Mouse (Mus musculus) kidney, postnatal 36 days (tissue): Measurements from ENCODE around the gene Ano9.

Experiments used
- DNase-seq, 2 experiments: peaks; one replicate each; pipeline ENCODE4 v3.0.0; 2021 to 2022; ENCODE audit warnings: mixed read lengths in 2 of 2

The Ano9 gene

DNA sequence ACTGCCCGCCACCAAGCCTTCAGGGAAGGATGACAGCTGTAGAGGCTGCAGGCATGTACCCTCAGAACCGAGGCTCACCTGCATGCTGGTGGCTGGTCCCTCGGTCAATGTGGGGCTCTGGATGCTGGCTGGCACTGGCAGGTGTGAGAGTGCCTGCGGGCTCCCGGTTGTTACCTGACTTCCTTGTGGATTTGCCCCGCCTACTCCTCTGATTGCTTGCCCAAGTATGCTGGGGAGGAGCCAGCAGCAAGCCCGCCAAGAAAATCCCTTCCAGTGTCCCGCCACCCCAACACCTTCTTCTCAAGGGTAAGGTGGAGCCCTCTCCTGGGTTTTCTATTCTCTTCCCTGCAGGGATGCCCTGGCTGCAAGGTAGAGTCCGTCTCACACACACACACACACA lies at the start of gene Ano9:
Gene Ano9 (minus strand): TSS at position 171 of the 400 bp plus-strand sequence.
- DNase-seq: peak; percentile 81 to 82

DNA sequence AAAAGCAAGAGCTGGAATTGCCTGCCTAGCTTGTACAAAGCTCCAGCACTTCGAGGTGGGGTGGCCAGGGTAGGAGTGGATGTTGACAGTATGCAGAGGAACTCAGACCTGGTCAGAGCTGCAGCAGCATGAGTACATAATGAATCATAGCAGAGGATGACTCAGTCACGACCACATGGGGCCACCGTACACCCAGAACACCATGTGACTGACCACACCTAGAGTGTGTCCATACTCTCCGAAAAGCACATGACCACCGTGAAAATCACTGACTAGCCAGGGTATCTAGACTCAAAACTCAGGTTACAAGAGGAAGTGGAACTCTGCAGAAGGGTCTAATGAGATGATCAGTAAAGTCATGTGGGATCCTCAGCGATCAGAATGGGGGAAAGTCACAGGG lies 47.2 kb upstream of the Ano9 start:
- no peak for DNase-seq

DNA sequence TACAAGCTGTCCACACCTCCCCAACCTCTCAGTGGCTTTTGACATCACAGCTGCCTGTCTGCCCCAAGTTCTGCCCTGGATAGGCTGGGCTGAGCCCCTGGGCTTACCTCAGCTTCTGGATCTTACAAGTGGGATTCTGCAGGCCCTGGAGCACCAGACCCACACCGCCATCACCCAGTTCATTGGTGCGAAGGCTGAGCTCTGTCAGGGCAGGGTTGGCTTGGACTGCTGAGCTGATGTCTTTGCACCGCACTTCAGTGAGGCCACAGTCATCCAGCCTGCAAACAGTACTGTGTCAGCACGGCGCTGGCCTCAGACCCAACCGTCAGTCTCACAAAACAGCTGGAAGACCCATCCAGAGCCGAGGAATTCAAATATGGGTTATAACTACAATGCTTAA lies 46.8 kb upstream of the Ano9 start:
- no peak for DNase-seq

DNA sequence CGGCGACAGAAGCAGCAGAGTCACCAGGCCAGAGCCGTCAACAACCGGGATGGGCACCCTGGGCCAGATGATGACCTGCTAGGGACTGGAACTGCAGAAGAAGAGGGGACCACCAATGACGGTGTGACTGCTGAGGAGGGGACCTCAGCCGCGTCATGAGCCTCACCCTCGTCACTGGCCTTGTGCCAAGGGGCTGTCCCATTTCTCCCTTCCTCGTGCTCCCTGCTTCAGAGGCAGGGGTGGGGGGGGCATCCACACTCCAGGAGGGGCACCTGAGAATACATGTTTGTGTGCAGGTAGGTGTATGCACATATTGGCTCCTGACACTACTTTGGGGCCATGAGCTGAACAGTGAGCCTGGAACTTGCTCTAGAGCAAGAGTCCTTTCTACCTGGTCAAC lies 37.8 kb upstream of the Ano9 start:
- DNase-seq: peak in 1 of 2 experiments; percentile 16

DNA sequence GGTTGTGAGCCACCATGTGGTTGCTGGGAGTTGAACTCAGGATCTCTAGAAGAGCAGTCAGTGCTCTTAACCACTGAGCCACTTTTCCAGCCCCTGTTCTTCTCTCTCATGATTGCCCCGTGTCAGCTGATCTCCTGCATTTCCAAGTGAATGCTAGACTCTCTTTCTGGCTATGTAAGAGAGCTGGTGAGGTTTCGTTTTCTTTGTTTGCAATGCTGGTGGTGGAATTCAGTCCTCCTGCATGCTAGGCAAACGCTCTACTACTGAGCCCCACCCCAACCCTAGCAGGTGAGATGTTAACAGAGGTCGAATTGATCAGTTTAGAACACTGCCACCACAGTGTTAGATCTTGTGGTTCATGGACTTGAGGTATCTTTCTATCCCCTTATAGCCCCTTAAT lies 31.0 kb upstream of the Ano9 start:
- DNase-seq: no peak

DNA sequence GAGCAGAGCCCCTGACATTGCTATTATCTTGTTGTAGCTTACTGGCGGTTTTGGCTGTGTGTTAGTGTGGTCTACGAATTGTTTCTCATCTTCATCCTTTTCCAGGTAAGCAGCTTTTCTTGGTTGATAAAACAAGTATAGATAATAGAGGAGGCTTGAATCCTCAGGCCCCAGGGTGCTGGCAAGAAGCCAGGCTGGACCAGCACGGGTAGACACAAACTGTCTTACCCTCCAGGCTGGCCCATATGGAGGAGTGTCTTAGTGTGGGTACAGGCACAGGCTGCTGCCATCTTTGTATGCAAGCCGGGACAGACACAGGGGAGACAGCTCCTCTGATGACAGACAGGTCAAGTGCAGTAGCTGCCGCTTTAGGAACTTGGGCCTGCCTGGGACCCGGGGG lies 29.4 kb upstream of the Ano9 start:
- peak in 1 of 2 experiments; percentile 15 for DNase-seq

DNA sequence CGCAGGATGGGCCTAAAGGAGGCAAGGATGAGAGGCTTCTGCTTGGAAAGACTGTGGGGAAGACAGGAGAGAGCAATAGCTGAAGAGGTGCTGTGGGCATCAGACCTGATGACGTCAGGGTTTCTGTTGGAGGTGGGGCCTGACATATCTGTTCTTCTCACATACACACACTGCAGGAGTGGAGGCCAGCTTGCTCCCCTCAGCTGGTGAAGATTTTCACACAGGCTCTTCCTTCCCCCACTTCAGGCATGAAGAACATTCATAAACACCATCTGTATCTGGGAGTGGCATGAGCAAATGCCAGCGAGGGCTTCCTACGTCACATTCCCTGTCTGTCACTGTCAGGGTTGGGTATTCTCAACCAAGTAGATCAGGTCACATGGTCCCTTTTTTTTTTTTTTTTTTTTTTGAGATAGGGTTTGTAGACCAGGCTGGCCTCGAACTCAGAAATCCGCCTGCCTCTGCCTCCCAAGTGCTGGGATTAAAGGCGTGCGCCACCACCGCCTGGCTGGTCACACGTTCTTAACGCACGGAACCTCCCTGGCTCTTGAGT lies 28.5 kb upstream of the Ano9 start:
- DNase-seq: no peak

DNA sequence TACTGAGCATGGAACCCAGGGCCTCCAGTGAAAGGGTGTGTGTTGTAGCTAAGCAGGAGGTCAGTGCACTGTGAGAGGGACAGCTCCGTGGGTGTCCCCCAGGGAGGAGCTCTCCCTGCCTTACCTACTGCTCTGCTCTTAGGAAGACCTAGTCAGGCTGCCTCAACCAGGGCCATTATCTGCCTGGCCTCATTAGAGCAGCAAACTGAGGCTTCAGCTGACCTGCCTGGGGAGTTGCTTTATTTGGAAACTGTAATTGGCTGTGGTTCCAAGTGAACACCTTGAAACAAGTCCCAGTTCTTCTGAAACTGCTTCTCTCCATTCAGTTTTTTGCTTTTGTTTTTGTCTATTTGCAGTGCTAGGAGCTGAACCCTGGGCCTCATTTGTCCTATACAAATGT lies 27.8 kb upstream of the Ano9 start:
- DNase-seq: no peak

DNA sequence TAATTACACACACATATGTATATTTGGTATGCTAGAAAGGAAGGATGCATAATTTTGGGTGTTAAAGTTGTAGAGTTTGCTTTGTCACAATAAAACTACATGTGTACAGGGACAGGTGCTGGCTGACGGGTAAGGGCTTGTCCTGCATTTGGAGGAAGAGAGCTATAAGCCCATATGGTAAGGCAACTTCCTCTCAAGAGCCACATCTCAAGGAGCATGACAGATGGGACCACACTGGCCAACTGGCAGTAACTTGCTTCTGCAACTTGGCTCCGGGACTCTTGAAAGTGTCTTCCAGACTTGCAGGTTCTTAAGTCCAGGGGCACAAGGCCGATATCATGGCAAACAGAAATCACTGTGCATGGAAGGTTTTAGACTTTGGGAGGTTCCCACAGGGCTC lies 27.0 kb upstream of the Ano9 start:
- no peak for DNase-seq

DNA sequence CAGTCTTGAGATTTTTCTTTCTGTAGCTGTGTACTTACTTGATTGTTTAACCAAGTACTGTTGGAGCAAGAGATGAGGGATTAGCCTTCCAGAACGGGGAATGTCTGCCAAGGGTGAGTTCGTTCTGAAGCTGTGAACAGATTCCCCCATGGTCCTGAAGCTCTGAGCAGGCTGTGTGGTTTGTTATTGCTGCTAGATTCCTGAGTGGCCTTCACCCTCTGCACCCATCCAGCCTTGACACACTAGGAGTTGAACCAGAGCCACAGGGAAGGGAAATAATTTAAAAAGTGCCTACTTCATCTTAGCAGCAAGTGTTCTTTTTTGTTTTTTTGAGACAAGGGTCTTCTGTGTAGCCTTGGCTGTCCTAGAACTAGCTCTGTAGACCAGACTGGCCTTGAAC lies 26.3 kb upstream of the Ano9 start:
- DNase-seq: no peak

DNA sequence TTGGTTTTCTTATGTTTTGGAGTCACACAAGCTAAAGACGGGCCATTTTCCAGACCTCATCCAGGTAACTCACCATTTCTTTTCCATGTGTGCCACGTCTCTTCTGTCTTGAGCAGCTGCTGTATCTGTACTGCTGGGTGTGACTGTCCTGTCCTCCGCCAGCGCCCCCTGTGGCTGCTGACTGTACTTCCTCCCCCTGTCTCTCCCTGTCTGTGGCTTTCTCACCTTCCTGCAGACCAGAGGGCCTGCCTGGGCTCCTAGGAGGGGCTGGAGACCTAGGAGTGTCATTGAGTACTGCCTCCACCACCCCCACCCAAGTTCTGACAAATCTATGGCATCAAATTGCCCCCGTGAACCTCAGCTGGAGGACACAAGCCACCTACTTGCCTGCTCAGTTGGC lies 25.5 kb upstream of the Ano9 start:
- DNase-seq: peak in 1 of 2 experiments; percentile 76

DNA sequence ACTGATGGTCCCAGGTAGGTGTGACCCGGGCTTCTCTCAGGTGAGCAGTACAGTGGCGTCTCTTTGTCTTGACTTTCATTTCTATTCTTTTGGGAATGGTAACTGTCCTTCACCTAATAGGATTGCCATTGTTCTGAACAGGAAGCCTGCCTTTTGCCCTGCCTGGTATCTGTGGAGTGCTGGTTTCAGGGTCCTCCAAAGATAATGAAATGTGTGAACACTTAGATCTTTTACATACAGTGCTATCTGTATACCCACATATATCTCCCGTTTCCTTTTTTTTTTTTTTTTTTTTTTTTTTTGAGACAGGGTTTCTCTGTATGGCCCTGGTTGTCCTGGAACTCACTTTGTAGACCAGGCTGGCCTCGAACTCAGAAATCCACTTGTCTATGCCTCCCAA lies 23.7 kb upstream of the Ano9 start:
- no peak for DNase-seq

DNA sequence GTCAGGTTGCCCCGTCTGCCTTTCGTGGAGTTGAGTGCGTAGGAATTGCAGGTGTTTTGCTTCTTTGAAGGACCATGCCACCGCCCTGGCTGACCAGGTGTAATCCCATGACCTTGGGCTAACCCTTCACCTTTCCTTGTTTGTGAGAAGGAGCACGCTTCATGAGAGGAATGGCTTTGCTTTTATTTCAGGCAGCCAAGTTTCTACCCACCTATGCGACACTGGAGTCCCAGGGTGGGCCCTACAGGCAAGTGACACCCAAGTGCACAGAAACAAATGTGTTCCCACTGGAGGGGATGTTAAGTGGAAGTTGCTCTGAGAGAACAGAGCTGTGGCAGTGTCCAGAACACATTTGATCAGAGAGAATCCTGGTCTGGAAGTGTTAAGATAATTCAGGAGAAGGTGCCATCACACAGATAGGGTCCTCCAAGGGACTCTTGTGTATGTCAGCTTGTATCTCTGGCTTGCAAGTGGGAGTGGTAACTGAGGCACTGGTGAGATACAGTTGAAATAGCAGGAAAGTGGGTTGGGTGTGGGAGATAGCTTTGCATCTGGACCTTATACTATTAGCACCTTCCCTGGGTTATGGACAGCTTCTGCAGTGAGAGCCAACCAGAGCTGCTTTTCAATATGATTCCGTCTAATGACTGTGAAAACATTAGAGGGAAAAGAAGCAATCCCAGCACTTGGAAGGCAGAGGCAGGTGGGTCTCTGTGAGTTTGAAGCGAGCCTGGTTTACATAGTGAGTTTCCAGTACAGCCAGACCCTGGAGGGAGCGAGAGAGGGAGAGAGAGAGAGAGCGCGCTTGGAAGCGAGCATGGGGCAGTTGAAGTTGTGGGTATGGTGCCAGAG lies 14.5 kb upstream of the Ano9 start:
- peak in 1 of 2 experiments; percentile 34 for DNase-seq

DNA sequence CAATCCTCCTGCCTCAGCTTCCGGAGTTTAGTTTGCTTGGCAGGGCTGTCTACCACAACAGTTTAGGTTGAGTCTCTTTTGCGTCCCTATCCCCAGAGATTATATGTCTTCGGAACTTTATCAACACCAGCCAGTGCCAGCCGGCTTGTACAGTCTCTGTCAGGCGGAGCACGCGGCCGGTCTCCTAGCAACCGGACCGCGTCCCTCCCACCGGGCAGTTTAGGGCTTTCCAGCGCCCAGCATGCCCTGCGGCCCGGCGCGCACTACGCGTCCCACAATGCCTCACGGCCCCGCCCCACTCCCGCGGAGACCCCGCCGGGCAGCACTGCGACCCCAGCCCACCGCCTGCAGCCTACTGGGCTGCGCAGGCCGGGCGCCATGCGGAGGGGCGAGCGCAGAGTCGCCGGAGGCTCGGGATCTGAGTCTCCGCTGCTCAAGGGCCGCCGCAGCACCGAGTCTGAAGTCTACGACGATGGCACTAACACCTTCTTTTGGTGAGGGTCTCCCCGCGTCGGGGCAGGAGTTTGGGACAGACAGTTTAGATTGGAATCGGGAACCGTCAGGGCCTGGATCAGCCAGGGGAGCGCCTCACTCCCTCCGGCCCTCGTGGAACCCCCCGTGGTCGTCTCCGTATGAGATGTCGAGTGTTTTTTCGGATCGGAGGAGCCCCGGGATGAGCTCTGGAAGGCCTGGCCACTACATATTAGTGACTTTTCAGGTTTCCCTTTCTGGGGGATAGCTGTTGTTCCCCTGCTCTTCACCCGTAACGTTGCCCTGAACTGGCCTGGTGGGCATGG lies 13.6 kb upstream of the Ano9 start:
- peak; percentile 95 to 96 for DNase-seq

DNA sequence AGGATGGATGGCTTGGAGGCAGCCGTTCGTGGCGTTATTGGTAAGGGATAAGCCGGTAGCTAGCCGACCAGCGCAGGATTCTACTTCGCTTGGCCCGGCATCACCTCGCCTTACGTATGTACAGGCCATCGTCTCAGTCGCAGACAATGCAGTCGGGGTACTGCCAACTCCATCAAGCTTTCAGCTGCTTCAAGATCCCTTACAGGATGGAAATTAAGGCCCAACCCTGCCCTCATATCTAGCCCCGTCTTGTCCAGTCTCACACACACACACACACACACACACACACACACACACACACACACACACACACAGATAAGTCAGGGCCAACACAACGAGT lies 5.9 kb upstream of the Ano9 start:
- DNase-seq: no peak

DNA sequence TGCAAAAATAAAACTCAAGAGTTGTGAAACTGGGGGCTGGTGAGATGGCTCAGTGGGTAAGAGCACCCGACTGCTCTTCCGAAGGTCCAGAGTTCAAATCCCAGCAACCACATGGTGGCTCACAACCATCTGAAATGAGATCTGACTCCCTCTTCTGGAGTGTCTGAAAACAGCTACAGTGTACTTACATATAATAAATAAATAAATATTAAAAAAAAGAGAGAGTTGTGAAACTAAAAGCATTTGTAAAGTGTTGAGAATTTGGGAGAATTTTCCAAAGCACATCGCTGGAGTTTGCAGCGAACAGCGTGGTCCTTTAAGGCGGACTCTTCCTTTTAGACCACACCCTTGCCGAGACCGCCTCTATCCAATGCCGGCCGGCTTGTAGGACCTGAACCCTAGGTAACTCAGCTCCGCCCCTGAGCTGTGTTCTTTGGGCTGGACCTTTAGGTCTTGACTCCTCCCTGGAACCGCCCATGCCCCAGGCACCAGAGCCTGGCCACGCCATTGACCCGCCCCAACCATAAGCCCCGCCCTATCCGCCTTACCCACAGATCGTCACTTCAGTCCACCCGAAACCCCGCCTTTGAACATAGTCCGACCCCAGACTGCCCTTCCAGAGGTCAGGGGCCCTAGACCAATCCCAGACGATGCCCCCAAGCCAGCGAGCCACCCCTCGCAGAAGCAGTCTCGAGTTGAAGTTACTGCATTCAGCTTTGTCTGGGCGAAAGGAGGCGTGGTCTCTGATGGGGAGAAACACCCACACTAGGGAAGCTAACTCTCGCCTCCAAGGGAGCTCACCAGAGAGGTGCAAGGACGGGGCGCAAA lies 5.3 kb upstream of the Ano9 start:
- DNase-seq: peak; percentile 99

DNA sequence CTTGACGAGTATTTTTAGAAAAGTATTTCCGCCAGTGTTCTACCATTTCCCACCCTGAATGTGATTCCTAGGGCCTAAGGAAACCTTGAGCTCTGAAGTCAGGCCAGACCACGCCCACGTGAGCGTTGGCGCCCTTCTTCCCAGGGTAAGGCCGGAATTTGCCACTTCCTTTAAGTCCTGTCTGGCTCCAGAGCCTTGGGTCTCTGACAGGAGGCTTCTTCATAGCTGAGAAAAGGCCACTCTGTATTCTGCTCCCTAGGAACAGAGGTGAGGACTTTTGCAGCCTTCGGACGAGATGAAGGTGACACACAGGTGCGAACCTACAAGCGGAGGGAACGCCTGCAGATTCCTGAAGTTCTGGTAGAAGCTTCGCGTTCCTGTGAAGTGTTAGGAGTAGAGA lies 4.6 kb upstream of the Ano9 start, which contains the start of gene Ptdss2:
Gene Ptdss2 (plus strand): TSS at position 138 of the 400 bp plus-strand sequence.
- DNase-seq: peak; percentile 80 to 85

DNA sequence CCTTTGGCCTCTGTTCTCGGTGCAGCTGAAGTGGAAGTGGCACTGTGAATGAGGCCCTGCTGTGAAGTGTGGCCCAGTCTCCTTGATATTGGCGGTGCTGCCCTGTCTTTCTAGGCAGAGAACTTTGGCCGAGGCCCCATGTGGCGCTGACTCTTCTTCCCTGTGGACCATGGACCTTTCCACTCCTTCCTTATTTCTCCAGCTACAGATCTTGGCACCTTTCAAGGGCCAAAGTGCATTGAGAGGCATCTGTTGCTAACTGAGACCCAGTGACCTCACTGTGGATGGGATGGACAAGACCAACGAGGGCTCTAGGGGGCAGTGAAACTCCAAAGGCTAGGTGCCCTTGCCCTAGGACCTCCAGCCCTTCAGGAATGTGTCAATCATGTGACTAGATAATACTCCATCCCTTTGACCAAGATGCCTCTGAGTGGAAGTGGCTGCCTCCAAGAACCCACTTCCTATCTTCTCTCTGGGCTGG lies 3.5 kb upstream of the Ano9 start:
- DNase-seq: peak; percentile 84 to 94

DNA sequence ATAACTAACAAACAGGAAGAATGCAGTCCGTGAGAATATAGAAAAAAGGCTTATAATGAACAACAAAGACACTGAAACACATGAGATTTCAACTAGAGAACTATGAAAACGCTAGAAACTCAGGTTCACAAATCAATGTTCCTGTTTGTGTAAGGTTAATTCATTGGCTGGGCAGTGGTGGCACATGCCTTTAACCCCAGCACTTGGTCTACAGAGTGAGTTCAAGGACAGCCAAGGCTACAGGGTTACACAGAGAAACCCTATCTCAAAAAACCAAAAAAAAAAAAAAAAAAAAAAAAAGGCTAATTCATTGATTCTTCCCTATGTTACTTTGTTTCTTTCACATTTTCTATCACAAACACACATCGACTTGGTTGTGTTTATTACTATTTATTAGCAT lies 3.0 kb upstream of the Ano9 start:
- DNase-seq: no peak

DNA sequence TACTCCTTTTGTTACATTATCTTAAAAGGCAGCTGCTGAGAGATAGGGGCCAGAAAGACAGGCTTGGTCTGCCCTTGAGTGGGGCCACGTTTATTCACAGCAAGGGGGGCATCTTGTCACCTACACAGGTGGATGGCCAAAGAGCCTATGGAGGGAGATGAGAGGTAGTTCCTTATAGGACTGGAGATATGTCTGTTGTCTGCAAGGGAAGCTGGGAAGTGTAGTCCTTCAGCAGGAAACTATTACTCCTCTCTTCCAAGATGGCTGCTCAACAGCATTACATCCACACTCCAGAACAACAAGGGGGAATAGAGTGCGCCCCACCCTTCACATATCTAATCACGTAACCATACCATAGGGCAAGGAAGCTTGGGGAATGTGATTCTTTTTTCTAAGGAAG lies 1.9 kb upstream of the Ano9 start:
- DNase-seq: no peak

DNA sequence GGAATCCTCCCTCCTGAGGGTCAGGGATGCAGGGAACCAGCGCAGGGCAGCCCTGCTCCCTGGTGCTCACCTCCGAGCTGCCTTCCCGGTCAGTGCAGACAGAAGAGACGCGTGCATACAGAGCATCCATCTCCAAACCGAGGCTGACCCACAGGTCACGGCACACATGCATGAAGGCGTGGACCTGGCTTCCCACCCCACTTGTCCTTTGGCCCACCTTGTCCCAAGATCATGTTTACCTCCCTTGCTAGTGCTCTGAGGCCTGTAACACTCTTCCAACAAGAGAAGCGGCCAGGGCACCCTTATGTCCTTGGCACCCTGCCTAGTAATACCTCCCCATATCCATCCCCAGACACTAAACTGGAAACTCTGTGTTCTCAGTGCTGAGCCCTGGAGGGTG lies 1.7 kb downstream of the Ano9 start:
- DNase-seq: no peak

DNA sequence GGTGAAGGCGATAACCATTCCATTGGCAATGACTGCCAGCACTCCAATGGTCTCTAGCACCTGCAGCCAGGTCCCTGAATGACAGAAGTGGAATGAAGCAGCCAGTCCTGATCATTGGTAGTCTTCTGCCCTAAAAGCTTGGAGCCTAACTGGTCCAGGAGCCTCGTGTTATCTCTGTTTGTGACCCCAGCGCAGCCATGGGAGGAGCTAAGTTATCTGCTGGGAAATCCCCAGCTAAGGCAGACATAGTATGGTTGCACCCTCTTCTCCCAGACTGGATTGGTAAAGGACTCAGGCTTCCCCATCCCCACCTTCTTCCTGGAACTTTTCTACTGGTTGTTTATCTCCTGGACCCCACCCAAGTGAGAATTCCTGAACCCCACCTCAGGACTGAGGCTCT lies 14.4 kb downstream of the Ano9 start:
- DNase-seq: no peak
